Mouse (Mus musculus) lung, embryonic 14.5 days (tissue): ENCODE data around the gene Man1c1. TPM values are rescaled to one million over a fixed set of nuclear protein-coding genes. Genes with fewer than 3 reads are reported as not detected.

Experiments used
- ATAC-seq: fragments of 200-750 bp; cut with Nextera tagmentation; 2 replicates; pipeline ENCODE4 v1.8.0; 2017; ENCODE audit warnings: mild to moderate bottlenecking, moderate TSS enrichment, moderate library complexity; ENCODE audit not compliant: insufficient read depth
- DNase-seq: peaks from one replicate; pipeline ENCODE4 v3.0.0-alpha.2; 2015
- H3K27ac ChIP-seq: fragments of 300-500 bp; sonication (generic); 2 replicates; pipeline ENCODE4 v1.5.1; 2014; ENCODE audit warnings: low read depth, mild to moderate bottlenecking, moderate library complexity
- H3K27me3 ChIP-seq: fragments of 300-500 bp; sonication (generic); 2 replicates; pipeline ENCODE4 v1.6.1; 2014; ENCODE audit warnings: low read length, control low read depth; ENCODE audit not compliant: insufficient read depth
- H3K36me3 ChIP-seq: fragments of 300-500 bp; sonication (generic); 2 replicates; pipeline ENCODE4 v1.6.1; 2014; ENCODE audit warnings: control low read depth; ENCODE audit not compliant: insufficient read depth
- H3K4me1 ChIP-seq: fragments of 300-500 bp; sonication (generic); 2 replicates; pipeline ENCODE4 v1.6.1; 2014; ENCODE audit warnings: antibody characterized with exemption, control low read depth; ENCODE audit not compliant: insufficient read depth
- H3K4me2 ChIP-seq: fragments of 300-500 bp; sonication (generic); 2 replicates; pipeline ENCODE4 v1.6.1; 2014; ENCODE audit warnings: mild to moderate bottlenecking
- H3K4me3 ChIP-seq: fragments of 300-500 bp; sonication (generic); 2 replicates; pipeline ENCODE4 v1.5.1; 2014; ENCODE audit warnings: low read depth, low read length
- H3K9ac ChIP-seq: fragments of 300-500 bp; sonication (generic); 2 replicates; pipeline ENCODE4 v1.6.1; 2014
- H3K9me3 ChIP-seq: fragments of 300-500 bp; sonication (generic); 2 replicates; pipeline ENCODE4 v1.6.1; 2016; ENCODE audit warnings: low read depth, low read length, control low read depth
- CTCF ChIP-seq: IDR thresholded peaks from 2 replicates; pipeline ENCODE4 v1.5.1; 2016; ENCODE audit warnings: antibody characterized with exemption, low read depth
- WGBS: fragments of 180-500 bp; shearing (Covaris S2); extraction: QIAGEN DNeasy Blood & Tissue Kit; methylation state at CpG from one replicate; pipeline ENCODE4 v1.1.7; 2014; 5-methylcytosine and 5-hydroxymethylcytosine counted together
- polyA plus RNA-seq: library from polyadenylated mRNA; unstranded; fragments of >200 nt; fragmentation: Nextera tagmentation; extraction: Ambion mirVana; gene quantifications from 2 replicates; pipeline ENCODE4 v1.2.1, GENCODE M21; 2014

Man1c1 gene
- 3.3 and 4.3 TPM in 2 replicates for polyA plus RNA-seq

DNA sequence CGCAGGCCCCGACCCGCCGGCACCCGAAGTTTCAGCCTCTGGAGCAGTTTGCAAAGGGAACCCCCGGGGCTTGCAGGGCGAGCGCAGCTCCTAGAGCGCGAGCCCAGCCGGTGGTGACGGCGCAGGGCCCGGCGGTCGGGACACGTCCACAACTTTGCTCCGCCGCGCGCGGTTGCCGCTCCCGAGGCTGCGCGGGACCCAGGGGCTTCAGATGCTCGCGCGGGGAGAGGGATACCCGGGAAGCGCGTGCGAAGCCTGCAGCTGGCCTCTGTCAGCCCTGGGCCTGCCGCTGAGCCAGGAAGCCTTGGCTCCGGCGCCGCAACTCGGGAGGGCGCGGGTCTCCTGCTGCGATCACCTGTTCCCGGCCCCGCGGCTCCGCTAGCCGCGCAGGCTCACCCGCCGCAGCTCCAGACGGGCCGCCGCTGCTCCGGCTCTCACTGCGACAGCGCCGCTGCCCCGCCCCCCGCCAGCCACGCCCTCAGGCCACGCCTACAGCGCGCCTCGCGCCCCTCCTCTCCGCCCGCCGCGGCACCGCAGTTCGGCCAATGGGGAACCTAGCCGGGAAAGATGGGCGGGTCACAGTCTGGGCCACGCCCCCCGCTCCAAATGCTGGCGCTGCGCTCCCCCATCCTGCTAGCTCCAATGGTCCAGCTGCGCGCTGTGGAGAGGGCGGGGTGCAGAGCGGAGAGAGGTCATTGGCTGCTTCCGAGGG lies at the start of gene Man1c1:
Gene Man1c1 (minus strand): TSS at position 456 of the 712 bp plus-strand sequence.
- peak within 1 kb of the TSS; percentile 10; the same call in 1 of the 2 replicates for H3K27ac ChIP-seq
- DNase-seq (peak; percentile 99), ATAC-seq (peak; percentile 95)
- H3K9ac ChIP-seq, result peak within 1 kb of the TSS; percentile 59
- TF ChIP-seq CTCF, result no peak
- peak within 1 kb of the TSS; percentile 59 for H3K4me3 ChIP-seq
- WGBS, result under 1% methylated on average over 81 of the region's 81 CpGs
- peak within 1 kb of the TSS; percentile 96 for H3K4me2 ChIP-seq
- H3K36me3 ChIP-seq, result no peaks in the 10 kb centered on the region
- no peaks in the 10 kb centered on the region for H3K9me3 ChIP-seq
- H3K27me3 ChIP-seq, result peaks cover 25% of the 10 kb centered on the region
- no peaks in the 10 kb centered on the region for H3K4me1 ChIP-seq

- H3K9ac ChIP-seq, result no peak overlapping the region
Observed at GRCm38 (mm10) chr4:134753516-134754261, 49.6 kb upstream of the Man1c1 start.

DNA sequence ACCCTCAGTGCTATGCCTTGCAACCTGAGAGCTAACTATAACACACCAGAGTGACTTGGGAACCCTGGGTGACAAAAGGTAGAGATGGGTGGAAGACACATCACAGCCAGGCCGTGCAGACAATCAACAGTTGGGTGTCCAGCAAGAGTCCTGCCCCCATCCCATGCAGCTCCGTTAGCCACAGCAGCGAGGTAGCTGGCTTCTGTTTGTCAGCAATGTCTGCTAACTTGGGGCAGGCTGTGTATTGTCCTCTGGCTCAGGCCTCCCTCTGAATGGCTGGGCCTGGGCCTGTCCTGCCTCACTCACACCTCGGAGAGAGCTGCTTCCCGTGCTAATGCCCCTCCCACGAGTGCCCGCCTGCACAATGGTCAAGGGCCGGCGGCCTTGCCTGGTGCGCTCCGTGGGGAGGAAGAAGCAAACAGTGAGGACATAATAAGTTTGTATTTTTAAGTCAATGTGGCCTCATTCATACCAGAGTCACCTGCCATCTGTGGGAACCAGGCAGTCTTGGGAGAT lies 48.9 kb upstream of the Man1c1 start:
- Histone ChIP-seq H3K9ac (no peak overlapping the region), H3K27ac (no peak overlapping the region; the same call in 1 of the 2 replicates), H3K9me3 (no peaks in the 10 kb centered on the region), H3K4me1 (peaks cover 15% of the 10 kb centered on the region), H3K4me3 (no peak overlapping the region), H3K4me2 (no peak overlapping the region), H3K36me3 (peaks cover 47% of the 10 kb centered on the region), H3K27me3 (no peaks in the 10 kb centered on the region)
- 40% methylated on average over 11 of the region's 11 CpGs for WGBS
- ATAC-seq, result peak; percentile 42; the same call in 1 of the 2 replicates
- no peak for TF ChIP-seq CTCF
- DNase-seq, result peak; percentile 51

More at GRCm38 (mm10) chr4:134753516-134754261, 49.6 kb upstream of the Man1c1 start:
- peaks cover 40% of the 10 kb centered on the region for H3K36me3 ChIP-seq
- DNase-seq (peak; percentile 63), ATAC-seq (peak; percentile 16; the same call in 1 of the 2 replicates)
- WGBS, result 37% methylated on average over 17 of the region's 17 CpGs
- no peak for TF ChIP-seq CTCF
- H3K4me3 ChIP-seq, result no peak overlapping the region
- H3K27me3 ChIP-seq, result no peaks in the 10 kb centered on the region
- H3K9me3 ChIP-seq, result no peaks in the 10 kb centered on the region
- no peak overlapping the region; the same call in 1 of the 2 replicates for H3K4me2 ChIP-seq
- H3K4me1 ChIP-seq, result peaks cover 15% of the 10 kb centered on the region
- peak overlapping the region; percentile 58; the same call in 1 of the 2 replicates for H3K27ac ChIP-seq

- ATAC-seq (no peak), DNase-seq (no peak)
- no peaks in the 10 kb centered on the region for H3K27me3 ChIP-seq
- no peak overlapping the region for H3K4me2 ChIP-seq
- 79% methylated on average over 18 of the region's 18 CpGs for WGBS
- H3K9ac ChIP-seq, result no peak overlapping the region
- H3K36me3 ChIP-seq, result peaks cover 52% of the 10 kb centered on the region
- no peak overlapping the region; the same call in 1 of the 2 replicates for H3K27ac ChIP-seq
- H3K4me1 ChIP-seq, result peaks cover 15% of the 10 kb centered on the region
- H3K9me3 ChIP-seq, result no peaks in the 10 kb centered on the region
- TF ChIP-seq CTCF, result no peak
- no peak overlapping the region for H3K4me3 ChIP-seq
Observed at GRCm38 (mm10) chr4:134751682-134752380, 47.7 kb upstream of the Man1c1 start.

- ATAC-seq (no peak), DNase-seq (no peak)
- Histone ChIP-seq H3K4me1 (peaks cover 15% of the 10 kb centered on the region), H3K36me3 (peaks cover 60% of the 10 kb centered on the region), H3K9me3 (no peaks in the 10 kb centered on the region), H3K27me3 (no peaks in the 10 kb centered on the region), H3K4me3 (no peak overlapping the region), H3K9ac (no peak overlapping the region), H3K4me2 (no peak overlapping the region), H3K27ac (peak overlapping the region; percentile 18; the same call in 1 of the 2 replicates)
- 78% methylated on average over 6 of the region's 6 CpGs for WGBS
- no peak for TF ChIP-seq CTCF
Observed at GRCm38 (mm10) chr4:134750825-134751224, 46.7 kb upstream of the Man1c1 start.

- Histone ChIP-seq H3K4me1 (peaks cover 15% of the 10 kb centered on the region), H3K9ac (no peak overlapping the region), H3K4me2 (no peak overlapping the region), H3K27ac (peak overlapping the region; percentile 18; the same call in 1 of the 2 replicates), H3K4me3 (no peak overlapping the region), H3K36me3 (peaks cover 66% of the 10 kb centered on the region), H3K27me3 (no peaks in the 10 kb centered on the region), H3K9me3 (no peaks in the 10 kb centered on the region)
- ATAC-seq (no peak), DNase-seq (peak; percentile 57)
- no peak for TF ChIP-seq CTCF
- 37% methylated on average over 5 of the region's 5 CpGs for WGBS
Observed at GRCm38 (mm10) chr4:134750263-134750662, 46.2 kb upstream of the Man1c1 start.
